Mouse (Mus musculus) frontal cortex, adult 2 months (tissue): ENCODE results near the gene Mapk10. TPM values are rescaled to one million over a fixed set of nuclear protein-coding genes. Genes with fewer than 3 reads are reported as not detected.

Source experiments
- DNase-seq, 2 experiments: peaks; one replicate each; pipeline ENCODE4 v3.0.0; 2022; ENCODE audit warnings: low spot score in 1 of 2; ENCODE audit errors: extremely low spot score in 1 of 2
- polyA plus RNA-seq: library from polyadenylated mRNA; depleted of rRNA; stranded (reverse); fragments of >200 nt; gene quantifications from 2 replicates; pipeline ENCODE4 v1.2.3, GENCODE M21; 2012

Mapk10 gene
- polyA plus RNA-seq, 1 experiment: 124 TPM

GRCm38 (mm10) chr5:102978382-102978781 is 232.8 kb downstream of the Mapk10 start:
- no peak for DNase-seq

GRCm38 (mm10) chr5:102977138-102977537 is 234.0 kb downstream of the Mapk10 start:
- no peak for DNase-seq

GRCm38 (mm10) chr5:102976540-102976939 is 234.6 kb downstream of the Mapk10 start:
- no peak for DNase-seq

DNA sequence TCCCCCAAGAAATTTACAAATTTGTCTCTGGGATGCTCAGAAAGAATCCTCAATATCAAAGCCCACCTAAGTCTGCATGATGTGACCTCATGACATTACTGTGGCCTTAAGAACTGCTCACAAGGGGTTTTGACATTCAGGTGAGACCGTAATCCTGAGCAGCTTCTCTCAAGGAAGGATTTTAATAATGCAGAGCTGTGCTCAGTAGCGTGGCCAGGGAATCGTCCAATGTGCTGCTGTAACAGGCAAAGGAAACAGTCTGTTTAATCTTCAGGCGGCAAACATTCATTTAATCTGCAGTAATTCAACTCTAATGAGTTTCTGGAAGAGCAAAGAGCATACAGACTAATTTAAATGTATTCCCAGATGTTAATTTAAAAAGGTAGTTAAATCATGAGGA is 236.7 kb downstream of the Mapk10 start:
- no peak for DNase-seq

DNA sequence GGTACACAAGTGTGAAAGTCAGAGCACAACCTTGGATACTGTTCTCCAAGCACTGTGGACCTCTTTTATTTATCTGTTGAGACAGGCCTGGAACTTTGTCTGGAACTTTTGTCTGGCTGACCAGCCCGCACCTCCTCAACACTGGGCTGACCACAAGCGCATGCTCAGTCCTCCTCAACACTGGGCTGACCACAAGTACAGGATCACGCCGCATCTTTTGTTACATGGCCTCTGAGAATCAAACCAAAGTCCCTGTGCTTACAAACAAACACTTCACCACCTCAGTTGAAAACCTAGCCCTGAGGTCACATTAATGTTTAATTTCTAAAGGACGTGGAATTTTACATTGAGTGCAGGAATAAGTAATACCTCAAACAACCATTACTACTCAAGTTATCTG is 246.7 kb downstream of the Mapk10 start:
- no peak for DNase-seq

- DNase-seq: peak in 1 of 2 experiments; percentile 53
Measured at GRCm38 (mm10) chr5:102953414-102953813, 257.7 kb downstream of the Mapk10 start.

DNA sequence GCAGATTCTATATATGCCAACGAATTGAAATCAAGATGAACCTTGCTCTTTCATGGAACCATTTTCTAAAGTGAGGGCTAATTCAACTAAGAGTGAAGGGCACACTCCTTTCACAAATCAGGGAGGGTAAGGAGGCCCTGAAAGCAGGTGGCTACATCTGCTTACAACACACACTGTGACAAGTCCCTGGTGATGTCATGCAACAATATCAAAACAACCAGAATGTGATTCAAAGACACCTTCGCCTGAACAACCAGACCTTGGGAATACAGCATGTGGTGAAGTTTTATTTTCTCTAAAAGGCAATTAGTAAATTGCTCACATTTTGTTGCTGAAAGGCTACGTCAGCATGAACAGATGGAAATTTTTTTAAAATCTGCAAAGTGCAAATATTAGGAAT is 258.2 kb downstream of the Mapk10 start:
- no peak for DNase-seq

GRCm38 (mm10) chr5:102947061-102947711 is 263.9 kb downstream of the Mapk10 start:
- DNase-seq: no peak

- peak in 1 of 2 experiments; percentile 66 for DNase-seq
Measured at GRCm38 (mm10) chr5:102946625-102947024, 264.5 kb downstream of the Mapk10 start.

DNA sequence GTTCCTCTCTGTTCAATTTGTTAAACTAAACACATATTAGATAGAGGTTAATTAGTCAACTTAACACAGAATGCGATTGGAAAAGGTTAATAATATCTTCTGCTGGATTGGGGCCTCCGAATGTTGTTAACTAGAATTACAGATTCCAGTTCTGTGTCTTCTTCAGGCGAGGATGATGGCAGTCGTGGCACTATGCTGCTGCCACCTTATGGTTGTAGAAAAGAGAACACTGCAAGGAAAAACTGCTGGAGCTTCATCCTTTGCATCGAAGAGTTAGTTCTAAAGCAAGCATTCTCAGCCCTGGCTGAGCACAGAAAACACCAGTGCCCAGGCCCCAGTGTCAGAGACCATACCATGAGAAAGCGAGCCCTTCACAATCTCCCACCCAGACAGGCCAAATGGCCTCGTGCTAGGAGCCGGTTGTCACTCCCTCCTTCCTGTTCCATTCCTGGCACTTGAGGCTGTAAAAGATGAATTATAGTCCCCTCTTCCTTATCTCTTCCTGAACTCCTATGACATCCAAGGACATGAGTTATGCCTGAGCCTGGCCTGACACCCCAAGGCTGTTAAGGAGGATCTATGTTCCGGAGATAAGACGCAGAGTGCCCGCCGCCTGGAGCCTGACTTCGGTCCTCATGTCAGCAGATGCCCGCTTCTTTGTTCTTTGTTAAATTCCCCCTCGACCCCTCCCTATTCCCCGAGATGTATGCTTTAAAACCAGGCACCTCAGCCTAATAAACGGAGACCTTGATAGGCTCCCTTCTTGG is 267.1 kb downstream of the Mapk10 start:
- peak in 1 of 2 experiments; percentile 40 for DNase-seq

GRCm38 (mm10) chr5:102930161-102930560 is 281.0 kb downstream of the Mapk10 start:
- DNase-seq: no peak

GRCm38 (mm10) chr5:102926786-102927185 is 284.3 kb downstream of the Mapk10 start:
- no peak for DNase-seq

- DNase-seq: no peak
Measured at GRCm38 (mm10) chr5:102920199-102920598, 290.9 kb downstream of the Mapk10 start.

- DNase-seq: no peak
Measured at GRCm38 (mm10) chr5:102905441-102906211, 305.5 kb downstream of the Mapk10 start.

GRCm38 (mm10) chr5:102904066-102904465 is 307.1 kb downstream of the Mapk10 start:
- DNase-seq: peak; percentile 25 to 56

DNA sequence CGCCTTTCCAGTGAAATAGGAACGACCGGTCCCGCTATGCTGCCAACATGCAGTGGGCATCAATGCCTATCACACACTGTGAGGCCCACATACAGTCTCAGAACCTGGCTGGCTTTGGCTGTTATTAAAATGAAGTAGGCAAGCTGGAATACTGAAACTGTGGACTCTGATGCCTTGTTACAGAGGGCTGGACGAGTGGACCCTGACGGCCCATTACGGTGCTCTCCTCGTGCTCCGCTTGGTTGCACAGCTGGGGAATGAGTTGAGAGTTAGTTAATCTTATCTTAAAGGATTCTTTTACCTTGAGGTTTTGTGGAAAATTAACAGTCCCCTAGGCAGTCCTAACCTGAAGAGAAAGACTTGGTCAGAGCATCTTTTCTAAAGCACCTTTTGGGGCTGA is 307.6 kb downstream of the Mapk10 start:
- no peak for DNase-seq

DNA sequence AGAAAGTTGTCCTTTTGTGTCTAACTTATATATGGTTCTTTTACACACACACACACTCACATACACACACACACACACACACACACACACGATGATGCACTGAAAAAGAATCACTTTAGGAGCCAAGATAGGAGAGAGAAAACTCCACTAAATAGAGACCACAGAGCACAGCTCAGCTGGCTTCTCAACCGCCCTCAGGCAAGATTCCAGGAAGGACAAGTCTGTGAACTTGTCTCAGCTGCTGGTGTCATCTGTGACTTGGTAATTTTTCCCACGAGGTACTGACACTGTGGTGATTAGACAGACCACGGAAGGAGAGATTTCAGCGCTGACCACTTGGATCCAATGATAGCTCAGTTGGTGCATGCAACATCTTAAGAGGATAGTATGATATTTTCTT is 310.0 kb downstream of the Mapk10 start:
- no peak for DNase-seq

DNA sequence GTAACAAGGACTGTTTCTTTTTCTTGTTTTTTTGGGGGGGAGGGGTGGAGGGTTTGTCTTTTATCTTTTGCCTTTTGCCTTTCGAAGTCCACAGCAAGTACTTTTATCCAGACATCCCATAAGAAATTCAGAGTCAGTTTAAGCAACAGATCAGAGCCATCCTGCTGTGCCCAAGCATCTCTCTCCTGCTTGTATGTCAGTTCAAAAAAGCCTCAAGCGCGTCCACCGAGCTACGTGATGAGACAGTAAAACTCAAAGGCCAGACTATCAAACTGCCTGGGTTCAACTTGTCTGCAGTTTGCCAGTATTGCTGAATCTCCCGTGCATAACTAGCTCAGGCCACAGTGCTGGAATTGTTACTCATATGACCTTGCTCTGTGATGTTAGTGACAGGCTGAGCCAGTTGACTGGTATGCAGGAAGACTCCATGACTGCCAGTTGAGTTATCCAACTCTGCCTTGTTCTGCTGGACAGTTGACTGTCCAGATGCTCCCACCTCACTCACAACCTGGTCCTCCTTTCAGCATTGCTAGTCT is 311.4 kb downstream of the Mapk10 start:
- DNase-seq: no peak

DNA sequence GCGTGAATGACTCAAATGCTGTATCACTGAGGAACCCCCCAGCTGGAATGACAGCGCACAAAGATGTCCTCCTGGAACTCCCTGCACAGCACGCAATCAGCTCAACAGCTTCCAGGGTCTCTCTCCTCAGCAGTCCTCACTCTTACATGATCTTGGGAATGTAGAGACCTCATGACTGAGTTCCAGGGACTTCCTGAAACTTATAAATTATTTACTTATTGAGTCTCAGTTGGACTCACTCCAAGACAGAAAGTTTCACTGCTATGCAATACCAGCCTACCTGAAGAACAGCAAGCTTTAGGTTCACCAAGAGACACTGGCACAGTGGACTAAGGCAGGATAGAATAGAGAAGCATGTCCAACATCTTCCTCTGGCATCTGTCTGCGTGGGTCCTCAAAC is 312.8 kb downstream of the Mapk10 start:
- DNase-seq: no peak

DNA sequence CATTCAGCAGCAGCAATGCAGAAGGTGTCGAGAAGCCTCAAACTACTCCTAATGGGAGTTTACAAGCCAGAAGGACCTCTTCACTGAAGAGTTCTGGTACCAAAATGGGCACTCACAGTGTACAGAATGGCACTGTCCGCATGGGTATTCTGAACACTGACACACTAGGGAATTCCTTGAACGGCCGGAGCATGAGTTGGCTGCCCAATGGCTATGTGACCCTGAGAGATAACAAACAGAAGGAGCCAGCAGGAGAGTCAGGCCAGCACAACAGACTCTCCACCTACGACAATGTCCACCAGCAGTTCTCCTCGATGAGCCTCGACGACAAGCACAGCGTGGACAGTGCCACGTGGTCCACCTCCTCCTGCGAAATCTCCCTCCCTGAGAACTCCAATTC is 318.9 kb downstream of the Mapk10 start:
- DNase-seq: no peak

- no peak for DNase-seq
Measured at GRCm38 (mm10) chr5:102889163-102889488, 322.0 kb downstream of the Mapk10 start.
